Mouse (Mus musculus) regulatory T cell (primary cell): ENCODE measurements around the gene Bfsp2.

Experiments used
- in situ Hi-C: fragments of 300-600 bp; cut with MboI, MseI; formaldehyde crosslinking; loops from one replicate; pipeline ENCODE4 v1.15.1; 2025; ENCODE audit warnings: high pct_unique_total_duplicates

Bfsp2 gene

GRCm38 (mm10) chr9:103480044-103480576, at the start of gene Bfsp2:
Bfsp2 (minus strand) TSS chr9:103480420.
- in situ Hi-C loops: no loop called here

GRCm38 (mm10) chr9:103525041-103525537, 44.9 kb upstream of the Bfsp2 start:
- in situ Hi-C loops: no loop called here

GRCm38 (mm10) chr9:103524600-103524999, 44.4 kb upstream of the Bfsp2 start:
- in situ Hi-C loops: no loop called here

- in situ Hi-C loops: no loop called here
These were observed 43.7 kb upstream of the Bfsp2 start for GRCm38 (mm10) chr9:103523742-103524403.

GRCm38 (mm10) chr9:103523008-103523407, 42.8 kb upstream of the Bfsp2 start:
- in situ Hi-C loops: no loop called here

GRCm38 (mm10) chr9:103513884-103514283, 33.7 kb upstream of the Bfsp2 start:
- in situ Hi-C loops: no loop called here

- in situ Hi-C loops: no loop called here
These were observed 32.0 kb upstream of the Bfsp2 start for GRCm38 (mm10) chr9:103512257-103512656.

- in situ Hi-C loops: no loop called here
These were observed 26.9 kb upstream of the Bfsp2 start for GRCm38 (mm10) chr9:103506968-103507584.

GRCm38 (mm10) chr9:103505067-103505466, 24.8 kb upstream of the Bfsp2 start:
- in situ Hi-C loops: no loop called here

GRCm38 (mm10) chr9:103504646-103505045, 24.4 kb upstream of the Bfsp2 start:
- in situ Hi-C loops: no loop called here

GRCm38 (mm10) chr9:103503586-103504298, 23.5 kb upstream of the Bfsp2 start:
- in situ Hi-C loops: no loop called here

- in situ Hi-C loops: no loop called here
These were observed 22.4 kb upstream of the Bfsp2 start for GRCm38 (mm10) chr9:103502655-103503054.

- in situ Hi-C loops: no loop called here
These were observed 21.7 kb upstream of the Bfsp2 start for GRCm38 (mm10) chr9:103501861-103502364.

- in situ Hi-C loops: loop anchor here (5.0 to 10.0 kb wide), 2 partner anchors 255 to 508 kb away; no protein-coding TSS in a partner anchor
These were observed 19.1 kb upstream of the Bfsp2 start for GRCm38 (mm10) chr9:103499366-103499765.

GRCm38 (mm10) chr9:103498699-103499098, 18.5 kb upstream of the Bfsp2 start:
- in situ Hi-C loops: loop anchor here (5.0 to 10.0 kb wide), 2 partner anchors 256 to 509 kb away; no protein-coding TSS in a partner anchor

- in situ Hi-C loops: loop anchor here (5.0 to 10.0 kb wide), 2 partner anchors 259 to 512 kb away; no protein-coding TSS in a partner anchor
These were observed 15.2 kb upstream of the Bfsp2 start for GRCm38 (mm10) chr9:103495391-103495790.

- in situ Hi-C loops: loop anchor here (5.0 to 10.0 kb wide), 2 partner anchors 260 to 513 kb away; no protein-coding TSS in a partner anchor
These were observed 14.3 kb upstream of the Bfsp2 start for GRCm38 (mm10) chr9:103494346-103495020.

- in situ Hi-C loops: loop anchor here (10.0 kb wide), 1 partner anchor 263 kb away; no protein-coding TSS in a partner anchor
These were observed 11.8 kb upstream of the Bfsp2 start for GRCm38 (mm10) chr9:103491985-103492384.

GRCm38 (mm10) chr9:103490439-103490838, 10.2 kb upstream of the Bfsp2 start:
- in situ Hi-C loops: loop anchor here (10.0 kb wide), 1 partner anchor 264 kb away; no protein-coding TSS in a partner anchor

GRCm38 (mm10) chr9:103489883-103490282, 9.7 kb upstream of the Bfsp2 start:
- in situ Hi-C loops: loop anchor here (10.0 kb wide), 1 partner anchor 265 kb away; no protein-coding TSS in a partner anchor

GRCm38 (mm10) chr9:103489096-103489495, 8.9 kb upstream of the Bfsp2 start:
- in situ Hi-C loops: no loop called here
